Mouse (Mus musculus) adrenal gland, adult 18-20 months (tissue): ENCODE results near the gene Gja8. TPM values are rescaled to one million over a fixed set of nuclear protein-coding genes. Genes with fewer than 3 reads are reported as not detected.

Source experiments
- DNase-seq, 2 experiments: peaks; one replicate each; pipeline ENCODE4 v3.0.0; 2021 to 2022; ENCODE audit warnings: low spot score in 2 of 2
- long read RNA-seq, 2 experiments: library from polyadenylated mRNA; stranded (forward); transcript quantifications; one replicate each; pipeline ENCODE4 v2.0.0; 2021
- total RNA-seq, 2 experiments: library from RNA; stranded (reverse); gene quantifications; 1 replicate in 1 of 2; 2 replicates in 1 of 2; pipeline ENCODE4 v1.2.3; 2021

Gene Gja8
- not detected for total RNA-seq
- long read RNA-seq, experiment 1, result 0 reads
- long read RNA-seq, experiment 2, result 0 reads

DNA sequence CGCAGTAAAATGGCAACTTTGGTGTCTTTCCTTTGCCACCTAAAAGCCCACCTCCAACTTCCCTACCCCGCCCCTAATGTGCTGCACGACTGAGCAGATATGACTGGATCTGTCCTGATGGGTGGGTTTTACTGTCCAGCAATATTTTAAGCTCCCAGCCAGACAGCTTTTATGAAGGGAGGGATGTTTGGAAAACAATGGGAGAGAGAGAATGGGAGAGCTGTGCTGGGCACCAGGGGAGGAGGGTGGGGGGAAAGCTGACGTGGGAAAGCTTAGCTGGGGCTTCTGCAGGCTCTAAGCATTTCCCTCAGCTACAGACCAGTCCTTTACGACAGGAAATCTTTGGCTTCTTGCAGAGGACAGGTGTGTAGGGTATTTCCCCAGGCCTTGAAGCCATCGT is at the start of gene Gja8:
Gja8 (minus strand) TSS at position 101 of the 400 bp plus-strand sequence.
- DNase-seq, result no peak

DNA sequence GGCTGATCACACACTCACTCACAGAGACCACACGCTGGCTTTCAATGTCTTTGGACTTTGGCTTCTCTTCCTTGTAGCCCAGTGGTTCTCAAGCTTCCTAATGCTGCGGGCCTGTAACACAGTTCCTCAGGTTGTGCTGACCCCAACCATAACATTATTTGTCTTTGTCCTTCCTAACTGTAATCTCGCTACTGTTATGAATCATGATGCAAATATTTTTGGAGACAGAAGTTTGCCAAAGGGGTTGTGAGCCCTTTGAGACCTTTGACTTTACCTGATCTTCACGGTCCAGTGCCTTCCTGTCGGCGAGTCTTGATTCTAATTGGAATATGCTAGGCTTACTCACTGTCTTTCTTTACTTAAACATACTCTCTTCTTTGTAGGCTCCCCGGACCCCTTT is 48.6 kb upstream of the Gja8 start:
- no peak for DNase-seq

DNA sequence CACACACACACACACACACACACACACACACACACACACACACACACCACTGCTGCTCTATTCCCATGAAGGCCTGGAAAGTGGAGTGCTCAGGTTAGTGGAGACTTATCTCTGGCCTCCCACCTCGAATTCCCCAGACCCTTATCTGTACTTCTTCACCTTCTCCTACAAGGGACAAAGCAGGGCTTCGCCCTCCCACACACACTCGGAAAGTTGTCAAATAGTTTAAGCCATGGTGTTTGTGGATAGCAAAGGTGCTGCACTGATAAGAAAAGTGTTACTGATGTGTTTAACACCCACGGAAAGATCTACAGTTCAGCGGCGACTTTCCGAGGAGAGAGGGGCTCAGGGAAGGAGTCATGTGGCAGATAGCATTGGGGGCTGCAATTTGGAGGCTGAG is 45.2 kb upstream of the Gja8 start:
- no peak for DNase-seq

DNA sequence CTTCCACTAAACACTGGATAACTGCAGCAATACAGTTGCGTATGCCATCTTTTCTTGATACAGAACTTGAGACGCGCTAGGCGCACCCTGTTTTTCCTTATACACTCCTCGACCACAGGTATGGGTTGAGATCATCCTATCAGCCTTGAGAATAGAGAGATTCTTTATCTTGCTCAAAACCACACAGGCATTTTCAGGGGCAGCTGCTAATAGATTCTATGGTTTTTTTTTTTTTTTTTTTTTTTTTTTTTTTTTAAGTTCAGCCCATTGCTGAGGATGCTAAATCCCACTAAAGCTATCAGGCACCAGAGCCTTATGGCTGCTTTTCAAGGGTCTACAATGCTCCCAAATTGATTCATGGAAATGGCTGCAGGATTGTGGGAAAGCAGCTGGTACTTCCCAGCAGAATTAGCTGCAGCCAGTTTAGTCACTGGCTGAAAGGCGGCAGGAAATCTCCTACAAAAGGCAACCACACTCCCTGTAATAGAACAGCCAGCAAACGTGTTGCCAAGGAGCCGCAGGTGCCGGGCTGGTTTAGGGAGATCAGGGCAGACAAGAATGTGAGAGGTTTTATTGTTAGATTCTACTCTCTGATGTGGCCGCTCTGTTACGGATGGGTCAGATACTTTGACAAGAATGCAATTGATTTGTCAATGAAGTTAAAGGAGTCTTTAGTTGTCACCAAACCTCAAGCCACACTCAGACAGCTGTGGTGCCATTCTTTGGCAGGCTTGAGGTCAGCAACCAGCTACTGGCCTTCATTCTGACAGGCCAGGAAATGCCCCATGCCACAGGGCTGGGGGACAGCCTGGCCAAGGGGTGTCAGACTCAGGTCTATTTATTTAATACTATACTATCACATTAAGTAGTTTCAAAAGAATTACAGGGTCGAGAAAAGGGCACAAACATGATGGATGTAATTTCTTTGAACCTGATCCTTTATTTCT is 37.5 kb upstream of the Gja8 start:
- no peak for DNase-seq

DNA sequence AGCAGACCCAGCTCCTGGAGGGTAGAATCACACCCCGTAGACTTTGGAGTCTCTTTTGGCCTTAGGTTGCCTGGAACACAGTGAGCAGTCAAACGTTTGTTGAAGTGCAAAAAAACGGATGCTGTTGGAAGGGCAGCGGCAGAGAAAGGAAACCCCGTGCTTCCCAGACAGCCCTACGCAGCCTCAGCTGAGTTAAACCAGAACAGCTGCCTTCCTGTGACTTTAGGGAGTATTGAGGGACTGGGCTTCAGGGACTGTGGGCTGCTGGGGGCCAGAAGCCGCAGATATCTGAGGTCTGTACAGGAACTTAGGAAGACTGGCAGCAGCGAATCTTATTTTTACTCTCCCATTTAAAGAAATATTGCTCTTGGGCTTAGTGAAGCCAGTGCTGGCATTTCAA is 34.8 kb upstream of the Gja8 start:
- no peak for DNase-seq

DNA sequence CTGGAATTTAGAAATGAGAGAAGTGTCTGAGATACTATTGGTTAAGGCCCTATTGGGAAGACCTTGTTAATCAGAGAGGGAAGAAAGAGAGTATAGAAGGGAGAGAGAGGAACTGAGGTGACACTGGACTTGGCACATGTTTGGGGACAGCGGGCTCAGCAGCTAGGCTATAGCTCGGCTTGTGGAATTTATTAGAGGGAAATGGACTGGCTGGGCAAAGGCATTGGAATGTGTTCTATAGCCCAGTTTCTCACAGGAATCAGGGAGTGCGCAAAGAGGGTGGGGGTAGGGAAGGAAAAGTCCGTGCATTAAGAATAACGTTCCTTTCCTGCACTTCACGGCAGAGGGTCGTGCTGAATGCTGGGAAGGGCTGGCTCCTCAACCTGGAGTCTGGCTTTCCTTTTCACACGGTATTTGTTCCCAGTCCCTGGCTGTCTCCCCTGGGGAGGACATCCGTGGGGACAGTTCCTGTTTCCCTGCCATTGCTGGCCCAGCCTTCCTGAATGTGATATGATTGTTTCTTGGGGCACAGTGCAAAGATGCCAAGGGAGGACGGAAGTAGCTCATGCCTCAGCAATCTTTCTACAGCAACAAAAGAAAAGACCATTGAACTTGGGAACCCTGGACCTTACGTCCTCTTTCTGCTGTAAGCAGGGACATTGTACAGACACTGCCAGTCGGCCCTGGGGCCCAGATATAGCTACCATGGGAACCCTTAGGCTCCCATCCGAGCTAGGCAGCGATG is 27.8 kb upstream of the Gja8 start:
- DNase-seq, result no peak

DNA sequence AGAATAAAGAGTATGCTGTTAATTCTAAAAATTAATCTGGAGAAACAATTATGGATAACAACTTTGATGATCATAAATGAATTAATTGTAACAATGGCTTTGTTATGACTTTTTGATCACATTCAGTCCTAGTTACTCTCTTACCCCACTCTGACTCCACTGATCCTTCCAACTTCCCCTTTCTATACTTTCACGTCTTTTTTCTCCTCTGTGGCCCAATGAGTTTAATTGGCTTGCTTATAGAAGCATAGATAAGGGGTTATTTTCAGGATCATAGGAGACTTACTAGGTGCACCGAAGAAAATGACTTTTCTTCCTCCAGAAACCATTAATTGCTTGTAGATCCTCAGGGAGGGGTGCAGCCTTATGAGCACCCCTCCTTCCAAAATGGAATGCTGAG is 16.9 kb upstream of the Gja8 start:
- no peak for DNase-seq

DNA sequence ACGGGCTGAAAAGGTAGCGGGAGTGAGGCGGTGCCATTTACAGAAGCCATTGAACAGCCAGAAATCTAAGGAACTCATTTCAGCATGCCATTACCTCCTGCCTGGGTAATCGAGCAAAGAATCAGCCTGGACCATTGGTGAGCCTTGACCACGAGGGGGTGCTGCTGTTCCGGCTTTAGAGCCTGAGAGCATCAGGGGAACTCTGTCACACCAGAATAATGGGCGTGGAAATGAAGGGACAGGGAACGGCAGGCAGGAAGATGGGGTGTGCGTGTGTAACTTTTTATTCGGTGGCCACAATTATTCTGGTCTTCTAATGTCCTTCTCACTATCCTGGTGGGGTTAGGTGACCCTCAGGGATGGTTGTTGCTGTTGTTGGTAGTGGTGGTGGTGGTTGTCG is 12.9 kb upstream of the Gja8 start:
- peak; percentile 70 to 81 for DNase-seq

DNA sequence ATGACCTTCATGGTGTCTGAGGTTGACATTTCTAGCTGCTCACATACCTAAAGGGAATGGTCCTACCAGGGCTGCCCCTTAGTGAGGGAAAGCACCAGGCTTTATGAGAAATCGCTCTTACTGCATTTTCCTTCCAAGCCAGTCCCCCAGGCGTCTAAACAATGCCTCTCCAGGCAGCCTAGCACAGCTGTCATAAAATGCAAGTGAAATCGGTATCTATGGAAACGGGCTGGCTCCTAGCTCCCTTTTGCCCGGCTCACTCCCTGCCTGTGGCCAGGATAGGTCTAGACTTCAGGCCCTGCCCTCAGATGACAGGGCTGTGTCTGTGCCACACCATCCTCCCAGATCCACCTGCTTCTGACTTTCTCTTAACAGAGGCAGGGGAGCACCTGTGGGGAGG is 11.8 kb upstream of the Gja8 start:
- DNase-seq, result no peak

DNA sequence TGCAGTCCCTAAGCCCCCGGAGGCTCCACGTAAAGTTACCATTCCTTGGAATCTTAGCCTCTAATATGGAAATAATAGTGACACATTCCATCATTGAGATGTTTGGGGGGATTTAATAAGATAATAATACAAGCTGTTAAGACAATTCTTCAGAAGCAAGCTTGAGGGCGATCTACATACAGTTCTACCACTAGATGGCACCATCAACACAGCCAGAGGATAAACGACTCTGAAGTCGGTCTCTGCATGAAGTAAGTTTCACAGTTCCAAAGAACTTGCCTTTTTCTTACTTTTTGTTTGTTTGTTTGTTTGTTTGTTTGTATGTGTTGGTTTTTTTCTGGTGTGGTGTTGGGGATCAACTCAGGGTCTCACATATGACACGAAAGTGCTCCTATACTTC is 10.4 kb upstream of the Gja8 start:
- no peak for DNase-seq

DNA sequence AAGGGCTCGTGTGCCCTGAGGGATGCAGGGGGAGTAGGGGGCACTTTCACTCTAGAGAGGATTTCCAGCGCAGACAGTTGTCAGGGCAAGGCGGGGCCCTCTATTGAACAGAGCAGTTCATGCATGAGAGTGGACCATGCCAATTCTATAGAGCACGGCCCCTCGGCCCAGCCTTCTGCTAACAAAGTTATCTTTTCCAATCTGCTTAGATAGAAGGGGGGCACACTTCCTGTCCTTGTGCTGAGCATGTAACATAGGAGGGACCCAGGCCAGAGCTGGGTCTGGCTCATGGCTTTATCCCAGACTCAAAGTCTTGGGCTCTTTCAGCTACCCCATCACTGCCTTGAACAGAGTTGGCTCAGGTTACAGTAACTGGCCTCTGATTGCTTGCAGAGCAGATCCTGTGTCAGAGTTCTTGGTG is 5.5 kb upstream of the Gja8 start:
- DNase-seq, result no peak

DNA sequence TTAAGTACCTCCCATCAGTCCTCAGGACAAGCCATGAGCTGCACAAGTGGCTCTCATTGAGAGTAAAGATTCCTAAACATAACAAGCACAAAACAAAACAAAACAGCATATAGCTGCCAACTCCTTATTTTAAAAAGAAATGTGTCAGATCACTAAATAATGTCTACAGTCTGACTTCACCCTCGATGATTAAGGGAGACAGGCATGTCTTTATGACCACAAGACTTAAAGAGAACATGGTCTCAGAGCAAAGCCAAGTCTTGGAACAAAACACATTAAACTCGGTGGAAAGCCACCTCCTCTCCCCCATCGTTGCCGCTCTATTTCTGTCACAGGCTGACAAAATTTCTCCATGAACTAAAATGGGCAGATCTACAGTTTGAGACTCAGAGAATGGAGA is 1.2 kb downstream of the Gja8 start:
- no peak for DNase-seq

DNA sequence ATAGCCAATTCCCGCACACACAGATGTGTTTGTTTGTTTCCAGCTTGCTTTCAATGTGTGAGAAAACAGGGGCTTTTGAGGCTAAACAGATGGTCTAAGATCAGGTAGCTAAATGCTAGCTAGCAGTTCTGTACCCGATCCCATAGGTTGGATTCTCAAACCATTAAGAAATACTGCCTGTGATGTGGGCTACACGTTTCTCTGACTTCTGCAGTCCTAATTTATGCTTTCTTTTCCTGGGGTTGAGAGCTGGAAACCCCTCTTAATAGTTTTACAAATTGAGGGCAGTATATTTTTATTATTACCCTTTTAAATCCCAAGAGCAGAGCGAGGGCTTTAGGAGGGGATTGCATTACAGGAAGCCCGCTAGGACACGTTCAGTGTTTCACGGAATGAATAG is 4.8 kb downstream of the Gja8 start:
- DNase-seq, result no peak

DNA sequence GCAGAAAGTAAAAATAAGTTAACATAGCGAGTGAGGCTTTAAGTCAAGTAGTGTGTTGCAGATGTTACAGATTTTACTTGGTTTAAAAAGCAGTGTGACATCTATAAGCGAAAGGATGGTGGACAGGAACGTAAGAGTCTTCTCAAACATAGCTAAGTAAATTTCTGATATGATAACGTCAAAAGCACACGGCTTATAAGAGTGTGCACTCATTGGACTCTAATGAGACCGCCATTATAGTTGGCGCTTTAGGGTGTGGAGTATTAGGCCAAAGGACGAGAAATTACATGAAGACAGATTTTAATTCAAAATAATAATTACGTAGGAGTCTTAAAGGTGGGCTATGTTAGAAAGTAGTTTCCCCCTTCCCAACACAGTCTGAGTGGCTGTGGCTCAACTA is 20.2 kb downstream of the Gja8 start:
- DNase-seq, result no peak

DNA sequence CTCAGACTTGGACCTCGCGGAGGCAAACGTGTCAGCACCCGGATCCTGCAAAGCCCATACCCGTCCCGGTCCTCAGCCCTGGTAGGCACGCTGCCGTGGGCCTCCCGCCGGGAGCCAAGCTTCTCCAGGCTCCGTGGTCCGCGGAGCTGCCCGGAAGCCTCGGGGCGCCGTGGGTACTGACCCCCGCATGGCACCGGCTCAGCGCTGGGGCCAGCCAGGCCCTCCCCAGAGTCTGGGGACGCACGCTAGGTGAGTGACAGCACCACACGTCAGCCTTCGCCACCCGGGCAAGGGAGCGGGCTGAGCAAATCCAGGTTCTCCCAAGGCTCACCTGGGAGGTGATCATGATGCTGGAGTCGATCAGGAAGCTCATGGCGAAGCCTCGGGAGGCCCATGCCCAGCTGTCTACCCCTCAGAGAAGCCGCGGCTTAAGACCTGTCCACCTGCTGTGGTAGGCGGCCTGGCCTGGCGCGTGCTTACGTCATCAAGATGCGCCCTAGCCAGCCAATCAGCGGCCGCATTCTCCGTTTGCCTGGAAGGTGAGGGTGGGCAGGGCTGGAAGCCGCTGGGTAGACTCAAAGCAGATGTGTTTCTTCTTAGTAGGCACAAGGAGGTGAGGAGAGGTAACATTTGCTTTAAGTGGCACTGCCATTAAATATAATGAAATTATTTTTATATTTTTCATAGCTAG is 20.8 kb downstream of the Gja8 start, which contains the start of gene Gpr89:
Gpr89 (minus strand) TSS at position 496 of the 691 bp plus-strand sequence.
- DNase-seq, result peak; percentile 92 to 96

DNA sequence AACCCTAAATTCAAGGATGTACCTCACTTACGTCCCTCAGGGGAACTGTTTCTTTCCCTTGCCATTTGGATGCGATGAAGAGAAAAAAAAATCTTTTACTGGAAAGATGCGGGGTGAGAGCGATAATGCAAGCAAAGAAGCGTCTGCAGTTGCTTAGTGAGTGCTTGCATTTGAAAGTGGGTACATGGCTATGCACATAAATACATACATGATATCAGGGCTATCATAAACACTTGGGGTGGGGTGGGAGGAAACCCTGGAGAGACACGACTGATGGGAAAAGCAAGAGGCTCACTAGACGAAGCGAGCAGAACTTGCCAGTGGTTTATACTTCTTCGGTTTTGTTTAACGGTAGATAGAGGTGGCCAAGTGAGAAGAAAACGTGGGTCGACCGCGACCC is 21.4 kb downstream of the Gja8 start, which contains the start of gene Gja5:
Gja5 (plus strand) TSS at position 301 of the 400 bp plus-strand sequence.
- no peak for DNase-seq

DNA sequence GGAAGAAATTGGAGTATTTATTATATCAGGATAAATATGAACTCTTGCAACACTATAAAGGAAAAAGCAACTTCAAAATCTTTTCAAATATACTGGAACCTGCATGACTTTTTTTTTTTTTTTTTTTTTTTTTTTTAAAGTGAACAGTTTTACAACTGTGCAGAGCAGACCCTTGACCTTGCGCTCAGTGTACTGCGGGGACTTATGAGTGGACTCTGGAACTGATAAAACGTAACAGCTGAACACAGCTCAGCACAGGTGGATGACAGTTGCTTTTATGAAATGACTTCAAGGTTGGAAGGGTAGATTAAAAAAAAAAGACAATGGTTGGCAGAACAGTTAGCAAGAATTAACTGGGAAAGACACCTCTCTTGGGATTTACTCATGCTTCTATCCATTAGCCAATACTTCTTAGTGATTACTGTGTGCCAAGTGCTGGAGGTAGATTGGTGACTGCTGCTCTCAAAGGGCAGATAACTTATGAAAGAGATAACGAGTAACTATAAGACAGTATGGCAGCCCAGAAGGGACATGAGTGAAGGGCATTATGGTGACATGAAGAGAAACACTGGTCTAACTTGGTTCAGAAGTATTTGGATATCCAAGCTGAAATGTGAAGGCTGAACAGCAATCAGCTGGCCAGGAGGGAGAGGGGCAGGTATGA is 23.4 kb downstream of the Gja8 start:
- DNase-seq, result no peak

DNA sequence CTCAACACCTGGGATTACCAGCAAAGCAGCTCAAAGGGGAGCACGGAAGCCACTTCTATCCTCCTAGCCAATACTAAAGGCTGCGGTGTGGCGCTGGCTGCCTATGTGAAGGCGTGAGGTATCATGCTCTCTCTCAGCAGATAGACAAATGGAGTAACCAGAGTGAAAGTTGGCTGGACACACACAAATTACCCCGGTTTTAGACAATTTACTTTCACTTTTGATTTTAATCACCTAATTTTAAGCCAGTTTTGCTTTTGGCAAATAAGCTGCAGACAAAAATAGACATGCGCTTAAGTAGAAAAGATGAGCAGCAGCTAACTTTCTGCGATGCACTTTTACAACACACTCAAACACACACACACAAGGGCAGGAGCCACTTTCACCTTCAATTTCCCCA is 42.1 kb downstream of the Gja8 start:
- no peak for DNase-seq

DNA sequence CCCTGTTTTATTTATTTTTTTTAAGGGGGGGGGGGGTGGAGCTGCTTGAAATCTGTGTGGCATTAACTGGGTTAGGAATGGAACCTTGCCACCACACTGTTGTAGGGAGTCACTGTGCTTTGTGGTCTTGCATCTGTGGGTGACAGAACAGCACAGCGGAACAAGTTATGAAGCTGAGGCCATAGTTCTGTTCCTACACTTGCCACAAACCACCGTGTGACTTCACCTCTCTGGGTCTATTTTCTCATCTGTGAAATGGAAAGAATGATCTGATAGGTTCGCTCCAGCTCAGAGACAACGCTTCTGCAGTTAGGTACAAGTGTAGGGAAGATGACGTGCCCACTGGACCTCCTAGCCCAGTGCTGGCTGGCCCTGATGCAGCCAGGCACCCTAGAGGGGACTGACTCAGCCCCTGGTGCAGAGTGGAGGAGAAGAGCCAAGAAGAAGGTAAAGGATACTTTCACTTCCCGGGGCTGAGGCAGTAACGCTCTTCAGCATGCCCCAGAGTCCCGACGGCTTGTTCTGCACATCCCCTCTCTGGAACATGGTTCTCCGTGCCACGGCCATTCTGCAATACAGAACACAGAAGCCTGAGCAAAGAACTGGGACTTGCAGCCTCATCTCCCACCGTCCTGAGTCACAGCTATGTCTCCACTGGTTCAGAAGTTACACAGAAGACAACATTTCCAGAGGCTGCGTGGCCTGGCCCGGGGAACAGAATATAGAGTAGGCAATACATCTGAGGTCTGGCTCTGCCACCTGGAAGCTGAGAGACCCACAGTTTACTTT is 43.6 kb downstream of the Gja8 start:
- DNase-seq, result no peak

DNA sequence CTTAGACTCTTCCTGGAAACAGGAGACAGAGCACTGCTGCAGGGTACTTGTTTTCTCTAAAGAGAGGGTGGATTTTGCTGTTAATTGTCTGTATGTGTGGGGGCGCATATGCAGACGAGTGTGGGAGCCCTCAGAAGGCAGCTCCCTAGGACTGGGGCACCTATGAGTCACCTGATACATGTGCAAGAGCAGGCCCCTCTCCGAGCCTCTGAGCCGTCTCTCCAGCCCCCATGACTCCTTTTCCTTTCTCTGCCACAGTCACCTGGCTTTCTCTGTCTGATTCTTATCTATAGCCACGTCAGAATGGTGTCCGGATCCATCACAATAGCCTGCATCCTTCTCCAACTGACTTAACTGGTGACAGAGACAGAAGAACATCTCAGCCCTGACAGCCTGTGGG is 44.3 kb downstream of the Gja8 start:
- no peak for DNase-seq
